Mouse (Mus musculus) urinary bladder, postnatal 10 days (tissue): ENCODE measurements around the gene Irf2.

Experiments
- DNase-seq: peaks from one replicate; pipeline ENCODE4 v3.0.0; 2022; ENCODE audit warnings: low spot score

Gene Irf2

GRCm38 (mm10) chr8:46757613-46758012 is 18.1 kb downstream of the Irf2 start:
- DNase-seq, result no peak

GRCm38 (mm10) chr8:46758131-46758530 is 18.6 kb downstream of the Irf2 start:
- no peak for DNase-seq

- no peak for DNase-seq
Measured at GRCm38 (mm10) chr8:46758676-46759075, 19.1 kb downstream of the Irf2 start.

- no peak for DNase-seq
Measured at GRCm38 (mm10) chr8:46759562-46759961, 20.0 kb downstream of the Irf2 start.

- DNase-seq, result no peak
Measured at GRCm38 (mm10) chr8:46760701-46761100, 21.2 kb downstream of the Irf2 start.

- DNase-seq, result no peak
Measured at GRCm38 (mm10) chr8:46761454-46761853, 21.9 kb downstream of the Irf2 start.

- no peak for DNase-seq
Measured at GRCm38 (mm10) chr8:46769408-46770180, 30.1 kb downstream of the Irf2 start.

- no peak for DNase-seq
Measured at GRCm38 (mm10) chr8:46770905-46771516, 31.5 kb downstream of the Irf2 start.

- no peak for DNase-seq
Measured at GRCm38 (mm10) chr8:46772801-46773200, 33.3 kb downstream of the Irf2 start.

- no peak for DNase-seq
Measured at GRCm38 (mm10) chr8:46777760-46778460, 38.4 kb downstream of the Irf2 start.

GRCm38 (mm10) chr8:46781067-46781657 is 41.6 kb downstream of the Irf2 start:
- DNase-seq, result no peak

- DNase-seq, result no peak
Measured at GRCm38 (mm10) chr8:46782254-46782653, 42.7 kb downstream of the Irf2 start.

- DNase-seq, result no peak
Measured at GRCm38 (mm10) chr8:46785070-46785469, 45.5 kb downstream of the Irf2 start.

- no peak for DNase-seq
Measured at GRCm38 (mm10) chr8:46785926-46786325, 46.4 kb downstream of the Irf2 start.

GRCm38 (mm10) chr8:46789091-46789881 is 49.8 kb downstream of the Irf2 start:
- no peak for DNase-seq

- no peak for DNase-seq
Measured at GRCm38 (mm10) chr8:46791664-46792371, 52.3 kb downstream of the Irf2 start.

- DNase-seq, result no peak
Measured at GRCm38 (mm10) chr8:46792653-46793052, 53.1 kb downstream of the Irf2 start.

- DNase-seq, result no peak
Measured at GRCm38 (mm10) chr8:46793248-46793647, 53.7 kb downstream of the Irf2 start.

- DNase-seq, result no peak
Measured at GRCm38 (mm10) chr8:46794317-46794716, 54.8 kb downstream of the Irf2 start.

- DNase-seq, result no peak
Measured at GRCm38 (mm10) chr8:46799212-46799611, 59.7 kb downstream of the Irf2 start.

- no peak for DNase-seq
Measured at GRCm38 (mm10) chr8:46799706-46800105, 60.2 kb downstream of the Irf2 start.
